Mouse (Mus musculus) midbrain, embryonic 14.5 days (tissue): ENCODE data around the gene Arfgap3. TPM values are rescaled to one million over a fixed set of nuclear protein-coding genes. Genes with fewer than 3 reads are reported as not detected.

Experiments
- ATAC-seq: fragments of 200-750 bp; cut with Nextera tagmentation; 2 replicates; pipeline ENCODE4 v1.8.0; 2017; ENCODE audit warnings: moderate number of reproducible peaks, moderate library complexity; ENCODE audit not compliant: low FRiP score, low TSS enrichment
- DNase-seq: peaks from one replicate; pipeline ENCODE4 v3.0.0-alpha.2; 2015
- H3K27ac ChIP-seq: fragments of 300-500 bp; sonication (generic); replicated peaks from 2 replicates; pipeline ENCODE4 v1.5.1; 2014; ENCODE audit warnings: mild to moderate bottlenecking, low read depth, low read length, moderate library complexity
- H3K27me3 ChIP-seq: fragments of 300-500 bp; sonication (generic); 2 replicates; pipeline ENCODE4 v1.6.1; 2014; ENCODE audit warnings: low read length, control low read depth, mixed read lengths; ENCODE audit not compliant: control insufficient read depth, insufficient read depth
- H3K36me3 ChIP-seq: fragments of 300-500 bp; sonication (generic); 2 replicates; pipeline ENCODE4 v1.6.1; 2014; ENCODE audit warnings: low read length, control low read depth; ENCODE audit not compliant: control insufficient read depth, insufficient read depth
- H3K4me1 ChIP-seq: fragments of 300-500 bp; sonication (generic); 2 replicates; pipeline ENCODE4 v1.6.1; 2014; ENCODE audit warnings: mild to moderate bottlenecking, antibody characterized with exemption, low read length, control low read depth; ENCODE audit not compliant: control insufficient read depth, insufficient read depth
- H3K4me2 ChIP-seq: fragments of 300-500 bp; sonication (generic); 2 replicates; pipeline ENCODE4 v1.6.1; 2014; ENCODE audit warnings: mild to moderate bottlenecking, low read length, moderate library complexity
- H3K4me3 ChIP-seq: fragments of 300-500 bp; sonication (generic); replicated peaks from 2 replicates; pipeline ENCODE4 v1.5.1; 2014; ENCODE audit warnings: low read depth, low read length
- H3K9ac ChIP-seq: fragments of 300-500 bp; sonication (generic); replicated peaks from 2 replicates; pipeline ENCODE4 v1.6.1; 2014; ENCODE audit warnings: mild to moderate bottlenecking, low read length, moderate library complexity
- H3K9me3 ChIP-seq: fragments of 300-500 bp; sonication (generic); 2 replicates; pipeline ENCODE4 v1.6.1; 2016; ENCODE audit warnings: low read length, control low read depth, mixed read lengths; ENCODE audit not compliant: control insufficient read depth
- WGBS: fragments of 180-500 bp; shearing (Covaris S2); extraction: QIAGEN DNeasy Blood & Tissue Kit; methylation state at CpG from one replicate; pipeline ENCODE4 v1.1.7; 2014; 5-methylcytosine and 5-hydroxymethylcytosine counted together
- polyA plus RNA-seq: library from polyadenylated mRNA; unstranded; fragments of >200 nt; fragmentation: Nextera tagmentation; extraction: Ambion mirVana; gene quantifications from 2 replicates; pipeline ENCODE4 v1.2.1, GENCODE M21; 2014

Arfgap3 gene
- polyA plus RNA-seq, 1 experiment from 2014 or later: 42.2 TPM

DNA sequence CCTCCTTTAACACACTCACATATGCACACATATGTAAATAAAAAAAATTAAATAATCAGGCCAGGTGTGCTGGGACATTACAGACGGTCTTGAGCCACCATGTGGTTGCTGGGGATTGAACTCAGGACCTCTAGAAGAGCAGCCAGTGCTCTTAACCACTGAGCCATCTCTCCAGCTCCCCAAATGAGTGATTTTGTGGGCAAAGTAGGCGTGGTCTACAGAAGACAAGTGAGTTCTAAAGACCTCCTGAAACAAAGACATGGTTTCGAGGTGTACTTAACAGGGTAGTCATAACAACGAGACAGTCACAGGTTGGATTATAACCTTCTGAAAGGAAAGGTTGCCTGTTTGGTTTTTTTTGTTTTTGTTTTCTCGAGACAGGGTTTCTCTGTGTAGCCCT lies 86.6 kb downstream of the Arfgap3 start:
- Histone ChIP-seq H3K9ac (no peak overlapping the region), H3K9me3 (no peaks in the 10 kb centered on the region), H3K4me3 (no peak overlapping the region), H3K27ac (no peak overlapping the region), H3K36me3 (no peaks in the 10 kb centered on the region), H3K4me2 (no peak overlapping the region), H3K27me3 (no peaks in the 10 kb centered on the region), H3K4me1 (no peaks in the 10 kb centered on the region)
- WGBS: 78% methylated on average over 5 of the region's 5 CpGs
- ATAC-seq: no peak
- DNase-seq: no peak

DNA sequence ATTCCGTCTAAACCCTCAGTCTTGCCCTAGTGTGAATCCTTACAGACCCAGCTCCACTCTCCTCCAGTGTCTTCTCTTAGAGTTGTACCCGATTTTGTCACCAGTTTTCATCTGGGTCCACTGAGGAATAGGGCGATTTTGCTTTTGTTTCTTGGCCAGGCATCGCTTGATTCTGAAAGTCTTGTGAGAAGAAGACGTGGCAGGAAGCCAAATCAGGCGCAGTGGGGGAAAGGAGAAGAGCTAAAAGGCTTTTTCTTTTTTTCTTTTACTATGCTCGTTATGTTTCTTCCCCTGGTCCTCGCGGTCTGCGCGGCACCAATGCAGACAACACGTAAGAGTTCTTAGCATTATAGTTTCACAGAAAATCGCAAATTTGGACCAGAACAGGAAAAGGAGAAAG lies 92.1 kb downstream of the Arfgap3 start:
- no peaks in the 10 kb centered on the region for H3K36me3 ChIP-seq
- ATAC-seq (no peak), DNase-seq (peak; percentile 56)
- no peak overlapping the region for H3K4me3 ChIP-seq
- H3K27ac ChIP-seq: no peak overlapping the region
- no peak overlapping the region for H3K4me2 ChIP-seq
- 71% methylated on average over 13 of the region's 13 CpGs for WGBS
- H3K27me3 ChIP-seq: no peaks in the 10 kb centered on the region; the same call in 1 of the 2 replicates
- no peaks in the 10 kb centered on the region for H3K9me3 ChIP-seq
- H3K4me1 ChIP-seq: no peaks in the 10 kb centered on the region
- no peak overlapping the region for H3K9ac ChIP-seq

- Histone ChIP-seq H3K4me3 (no peak overlapping the region), H3K27me3 (peaks cover 12% of the 10 kb centered on the region), H3K9ac (no peak overlapping the region), H3K9me3 (no peaks in the 10 kb centered on the region), H3K36me3 (no peaks in the 10 kb centered on the region), H3K4me2 (no peak overlapping the region), H3K4me1 (no peaks in the 10 kb centered on the region), H3K27ac (no peak overlapping the region)
- ATAC-seq: no peak
- no peak for DNase-seq
- WGBS: 92% methylated on average over 4 of the region's 4 CpGs
Observed at GRCm38 (mm10) chr15:83256491-83256890, 93.6 kb downstream of the Arfgap3 start.

- Histone ChIP-seq H3K4me2 (no peak overlapping the region), H3K4me1 (no peaks in the 10 kb centered on the region), H3K36me3 (no peaks in the 10 kb centered on the region), H3K9me3 (no peaks in the 10 kb centered on the region), H3K27me3 (peaks cover 17% of the 10 kb centered on the region), H3K4me3 (no peak overlapping the region), H3K27ac (no peak overlapping the region), H3K9ac (no peak overlapping the region)
- 88% methylated on average over 7 of the region's 7 CpGs for WGBS
- ATAC-seq (no peak), DNase-seq (no peak)
Observed at GRCm38 (mm10) chr15:83255944-83256343, 94.1 kb downstream of the Arfgap3 start.

DNA sequence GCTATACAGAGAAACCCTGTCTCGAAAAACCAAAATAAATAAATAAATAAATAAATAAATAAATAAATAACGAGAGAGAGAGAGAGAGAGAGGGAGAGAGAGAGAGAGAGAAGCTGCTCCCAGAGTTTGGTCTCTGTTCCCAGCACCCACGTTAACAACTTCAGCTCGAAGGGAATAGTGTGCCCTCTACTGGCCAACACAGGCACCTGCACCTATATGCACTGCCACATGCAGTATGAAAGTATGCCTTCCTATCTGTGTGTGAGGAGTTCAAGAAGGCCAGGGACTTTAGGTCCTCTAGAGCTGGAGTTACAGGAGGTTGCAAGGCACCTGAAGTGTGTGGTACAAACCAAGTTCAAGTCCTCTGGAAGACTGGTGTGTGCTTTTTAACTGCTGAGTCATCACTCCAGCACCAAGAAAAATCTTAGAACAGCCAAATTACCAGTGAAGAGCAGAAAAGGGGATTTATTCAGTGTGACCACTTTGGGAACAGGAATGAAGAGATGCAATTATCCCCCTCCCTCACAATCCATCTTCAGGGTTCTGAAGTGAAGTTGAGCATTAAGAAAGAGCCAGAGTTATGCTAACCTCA lies 94.8 kb downstream of the Arfgap3 start:
- ATAC-seq (no peak), DNase-seq (no peak)
- no peak overlapping the region for H3K27ac ChIP-seq
- H3K36me3 ChIP-seq: no peaks in the 10 kb centered on the region
- H3K9me3 ChIP-seq: no peaks in the 10 kb centered on the region
- H3K4me2 ChIP-seq: no peak overlapping the region
- H3K4me3 ChIP-seq: no peak overlapping the region
- no peaks in the 10 kb centered on the region for H3K4me1 ChIP-seq
- H3K9ac ChIP-seq: no peak overlapping the region
- WGBS: 95% methylated on average over 4 of the region's 4 CpGs
- H3K27me3 ChIP-seq: peaks cover 23% of the 10 kb centered on the region

DNA sequence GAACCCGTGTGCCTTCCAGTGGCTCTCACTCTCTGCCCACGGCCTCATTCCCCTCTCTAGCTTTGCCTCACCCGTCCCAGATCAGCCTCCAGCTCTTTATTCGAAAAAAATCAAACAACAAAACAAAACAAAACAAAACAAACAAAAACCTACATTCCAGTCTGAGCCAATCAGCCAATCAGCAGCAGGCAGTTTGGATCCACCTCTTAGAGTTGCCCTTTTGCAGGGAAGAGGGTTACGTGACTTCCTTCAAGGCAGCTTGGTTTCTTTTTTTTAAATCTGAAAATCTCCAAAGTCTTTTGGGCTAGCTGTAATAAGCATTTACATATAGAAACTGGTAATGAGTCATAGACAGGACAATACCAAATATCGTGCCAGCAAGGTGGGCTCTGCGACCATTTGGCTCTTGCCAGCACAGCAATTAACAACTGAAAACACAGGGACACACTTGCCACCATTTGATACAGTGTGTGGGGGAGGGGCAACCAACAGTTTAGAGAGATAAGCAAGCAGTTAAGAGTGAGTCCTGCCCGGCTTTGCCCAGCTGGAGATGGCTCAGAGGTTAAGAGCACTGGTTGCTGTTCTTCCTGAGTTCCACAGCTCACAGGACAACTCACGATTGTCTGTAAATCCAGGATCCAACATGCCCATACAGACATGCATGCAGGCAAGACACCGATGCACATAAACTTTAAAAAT lies 95.5 kb downstream of the Arfgap3 start:
- WGBS: 79% methylated on average over 10 of the region's 10 CpGs
- H3K4me2 ChIP-seq: no peak overlapping the region
- no peaks in the 10 kb centered on the region for H3K9me3 ChIP-seq
- no peak overlapping the region for H3K4me3 ChIP-seq
- H3K9ac ChIP-seq: no peak overlapping the region
- H3K36me3 ChIP-seq: no peaks in the 10 kb centered on the region
- H3K4me1 ChIP-seq: no peaks in the 10 kb centered on the region
- no peak overlapping the region for H3K27ac ChIP-seq
- no peak for DNase-seq
- no peak for ATAC-seq
- peaks cover 27% of the 10 kb centered on the region for H3K27me3 ChIP-seq

DNA sequence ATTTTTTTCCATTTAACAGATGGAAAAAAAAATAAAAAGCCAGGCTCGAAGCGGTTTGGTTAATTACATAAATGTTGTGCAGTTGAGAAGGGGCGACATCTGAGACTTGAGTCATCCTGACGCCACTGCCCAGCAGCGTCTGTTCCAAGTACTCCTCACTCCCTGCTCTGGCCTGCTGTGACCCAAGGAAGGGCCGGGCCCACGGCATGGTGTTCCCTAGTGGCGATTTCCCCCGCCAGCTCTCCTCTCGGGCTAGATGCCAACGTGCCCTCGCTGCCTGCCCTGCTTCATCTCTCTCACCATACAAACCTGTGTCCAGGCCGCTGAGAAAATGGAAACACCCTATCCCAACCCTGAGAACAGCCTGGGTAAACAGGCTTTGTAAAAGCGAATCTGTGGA lies 98.0 kb downstream of the Arfgap3 start:
- DNase-seq (no peak), ATAC-seq (no peak)
- no peaks in the 10 kb centered on the region for H3K4me1 ChIP-seq
- WGBS: 75% methylated on average over 14 of the region's 14 CpGs
- H3K9me3 ChIP-seq: no peaks in the 10 kb centered on the region
- peaks cover 27% of the 10 kb centered on the region for H3K27me3 ChIP-seq
- H3K36me3 ChIP-seq: no peaks in the 10 kb centered on the region
- no peak overlapping the region for H3K27ac ChIP-seq
- no peak overlapping the region for H3K9ac ChIP-seq
- H3K4me2 ChIP-seq: no peak overlapping the region
- H3K4me3 ChIP-seq: no peak overlapping the region

GRCm38 (mm10) chr15:83251176-83252004 lies 98.7 kb downstream of the Arfgap3 start, which contains the start of gene A4galt:
TSS of gene A4galt (minus strand) at chr15:83251774.
- ATAC-seq (no peak), DNase-seq (peak; percentile 39)
- peak within 1 kb of the TSS; percentile 38 for H3K4me3 ChIP-seq
- no peaks in the 10 kb centered on the region for H3K4me1 ChIP-seq
- H3K9me3 ChIP-seq: no peaks in the 10 kb centered on the region
- H3K27ac ChIP-seq: no peak within 1 kb of the TSS
- peak within 1 kb of the TSS; percentile 45 for H3K9ac ChIP-seq
- no peaks in the 10 kb centered on the region for H3K36me3 ChIP-seq
- H3K27me3 ChIP-seq: peaks cover 27% of the 10 kb centered on the region
- peak within 1 kb of the TSS; percentile 72 for H3K4me2 ChIP-seq
- WGBS: 2% methylated on average over 66 of the region's 66 CpGs
